Mouse (Mus musculus) small intestine, adult 2 months (tissue): ENCODE results near the gene Hrh2.

Experiments
- CTCF ChIP-seq: fragments of 200-500 bp; IDR thresholded peaks from 2 replicates; pipeline ENCODE4 v1.5.1; 2012; ENCODE audit warnings: low read depth, mild to moderate bottlenecking, control low read depth, inconsistent platforms, low read length, moderate library complexity, mixed read lengths; ENCODE audit not compliant: insufficient replicate concordance, insufficient read length; ENCODE audit errors: extremely low read depth
- POLR2A ChIP-seq: fragments of 200-500 bp; IDR thresholded peaks from 2 replicates; pipeline ENCODE4 v1.6.1; 2012; ENCODE audit warnings: low read depth, mild to moderate bottlenecking, control low read depth, inconsistent platforms, low read length, moderate library complexity

DNA sequence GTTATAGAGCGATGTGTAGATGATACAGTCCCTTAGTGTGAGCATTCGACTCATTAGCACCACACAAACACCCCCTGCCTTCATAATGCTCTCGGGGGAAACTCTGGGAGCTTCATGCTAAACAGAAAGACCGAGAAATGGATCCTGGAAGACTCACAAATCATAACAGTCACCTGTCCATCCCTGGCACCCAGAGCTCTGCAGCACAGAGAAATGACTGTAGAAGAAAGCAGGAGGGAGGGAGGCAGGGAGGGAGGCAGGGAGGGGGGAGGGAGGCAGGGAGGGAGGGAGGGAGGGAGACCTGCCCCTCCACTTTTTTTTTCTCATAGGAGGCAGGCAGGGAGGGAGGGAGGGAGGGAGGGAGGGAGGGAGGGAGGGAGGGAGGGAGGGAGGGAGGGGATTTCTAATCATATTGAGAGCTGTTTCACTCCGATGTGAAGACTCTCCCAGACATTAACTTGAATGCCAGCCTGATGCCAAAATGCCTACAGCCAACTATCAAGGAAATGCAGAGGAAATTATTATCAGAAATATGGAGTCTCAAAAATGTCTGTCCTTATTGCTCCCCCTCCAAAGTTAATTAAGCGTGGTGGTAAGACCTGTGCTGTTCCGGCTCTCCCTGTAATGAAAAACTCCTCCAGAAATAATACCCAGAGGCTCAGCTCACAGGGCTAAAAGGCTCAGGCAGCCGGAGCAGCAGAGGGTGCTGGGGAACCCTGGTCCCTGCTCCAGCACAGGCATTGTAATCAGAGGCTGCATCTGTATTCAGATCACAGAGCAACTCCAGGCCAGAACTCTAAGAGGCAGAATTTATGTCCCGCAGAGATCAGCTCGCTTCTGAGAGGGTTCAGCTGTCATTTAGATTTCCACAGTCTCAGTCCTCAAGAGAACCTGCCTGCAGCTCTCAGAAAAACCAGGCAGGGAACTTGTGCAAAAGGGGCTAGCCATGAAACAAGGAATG is 19.9 kb downstream of the Hrh2 start:
- TF ChIP-seq CTCF (no peak), POLR2A (no peak)
